Mouse (Mus musculus) ovary, adult 10 weeks (tissue): Measurements from ENCODE around the gene Col6a5. TPM values are rescaled to one million over a fixed set of nuclear protein-coding genes. Genes with fewer than 3 reads are reported as not detected.

Experiments
- polyA plus RNA-seq: library from polyadenylated mRNA; stranded (reverse); fragments of 350-450 nt; fragmentation: Illumina TruSeq; extraction: RNeasy Lipid Tissue Mini Kit (QIAGEN cat#74804); gene quantifications from one replicate; pipeline ENCODE4 v1.2.3, GENCODE M21; 2014

Col6a5 gene
- 6.1 TPM for polyA plus RNA-seq

GRCm38 (mm10) chr9:105960533-105960932 is at the start of gene Col6a5:
Col6a5 (minus strand) TSS chr9:105960643.

DNA sequence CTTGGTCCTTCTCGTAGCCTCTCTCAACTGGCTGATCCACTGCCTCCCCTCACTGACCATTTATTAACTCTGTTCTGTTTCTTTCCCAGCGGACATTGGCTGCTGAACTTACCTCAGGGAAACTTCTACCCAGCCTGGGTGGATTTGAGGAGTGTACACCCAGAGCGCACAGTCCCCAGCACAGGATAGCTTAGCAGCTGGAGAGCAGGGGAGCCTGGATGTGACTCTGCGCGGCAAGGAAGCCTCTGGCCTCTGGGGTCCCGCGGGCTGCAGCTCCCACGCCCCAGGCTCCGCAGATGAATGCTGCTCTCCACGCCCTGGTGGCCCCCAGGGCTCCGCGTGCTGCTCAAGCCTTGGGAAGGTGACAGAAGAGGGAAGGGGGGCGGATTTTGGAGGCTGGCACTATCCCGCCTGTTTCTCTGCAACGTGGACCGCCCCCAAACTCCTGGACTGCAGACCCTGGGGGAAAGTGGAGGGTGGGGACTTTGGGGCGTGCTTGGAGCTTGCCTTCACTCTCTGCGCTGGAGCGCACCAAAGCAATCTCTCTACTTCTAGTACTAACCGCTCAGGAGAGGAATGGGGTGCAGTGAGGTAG is 132.6 kb downstream of the Col6a5 start, which contains the start of gene Col6a6:
Col6a6 (minus strand) TSS at position 370 of the 595 bp plus-strand sequence.

Other genes starting within 250 kb of the Col6a5 start
- 1.9 TPM for gene Col6a6, start 132.5 kb downstream of the Col6a5 start, polyA plus RNA-seq
- 40.0 TPM for gene Col6a4, start 136.1 kb upstream of the Col6a5 start, polyA plus RNA-seq
- gene Glyctk, start 197.5 kb upstream of the Col6a5 start, polyA plus RNA-seq = not detected
- 164 TPM for gene Wdr82, start 210.3 kb upstream of the Col6a5 start, polyA plus RNA-seq
- 3.6 TPM for gene Ppm1m, start 239.1 kb upstream of the Col6a5 start, polyA plus RNA-seq
- gene Twf2, start 242.5 kb upstream of the Col6a5 start, polyA plus RNA-seq = not detected